Mouse (Mus musculus) olfactory bulb, adult 2 months (tissue): Measurements from ENCODE around the gene Padi1.

ENCODE experiments used
- CTCF ChIP-seq: fragments of 200-500 bp; IDR thresholded peaks from 2 replicates; pipeline ENCODE4 v1.5.1; 2012; ENCODE audit warnings: low read depth, mild to moderate bottlenecking, low read length, moderate library complexity; ENCODE audit not compliant: insufficient read depth
- POLR2A ChIP-seq: fragments of 200-500 bp; IDR thresholded peaks from 2 replicates; pipeline ENCODE4 v1.6.1; 2012; ENCODE audit warnings: mild to moderate bottlenecking, low read depth, low read length, moderate library complexity; ENCODE audit not compliant: insufficient read depth

DNA sequence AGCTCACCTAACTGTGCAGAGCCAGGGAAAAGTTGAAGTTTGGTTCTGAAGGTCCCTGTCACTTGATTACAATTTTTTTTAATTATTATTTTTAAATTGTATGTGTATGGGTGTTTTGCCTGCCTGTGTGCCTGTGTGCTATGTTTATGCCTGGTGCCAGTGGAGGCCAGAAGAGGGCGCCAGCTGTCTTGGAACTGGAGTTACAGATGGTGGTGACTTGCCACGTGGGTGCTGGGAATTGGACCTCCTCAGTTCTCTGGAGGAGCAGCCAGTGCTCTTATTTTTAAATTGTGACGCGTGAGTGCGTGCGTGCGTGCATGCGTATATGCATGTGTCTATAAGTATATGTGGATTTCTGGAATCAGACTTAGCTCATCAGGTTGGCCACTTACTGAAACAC is 28.2 kb downstream of the Padi1 start:
- TF ChIP-seq POLR2A (no peak), CTCF (no peak)
